Mouse (Mus musculus): ENCODE results near the gene Ddn.
A peak's percentile ranks its signal among the peaks of the same experiment; 100 is the strongest.
"Not testable (repeated sequence)": the region's sequence is repeated elsewhere in the genome, so short reads cannot be mapped to it uniquely, and the experiment has no call there.

Ddn gene

DNA sequence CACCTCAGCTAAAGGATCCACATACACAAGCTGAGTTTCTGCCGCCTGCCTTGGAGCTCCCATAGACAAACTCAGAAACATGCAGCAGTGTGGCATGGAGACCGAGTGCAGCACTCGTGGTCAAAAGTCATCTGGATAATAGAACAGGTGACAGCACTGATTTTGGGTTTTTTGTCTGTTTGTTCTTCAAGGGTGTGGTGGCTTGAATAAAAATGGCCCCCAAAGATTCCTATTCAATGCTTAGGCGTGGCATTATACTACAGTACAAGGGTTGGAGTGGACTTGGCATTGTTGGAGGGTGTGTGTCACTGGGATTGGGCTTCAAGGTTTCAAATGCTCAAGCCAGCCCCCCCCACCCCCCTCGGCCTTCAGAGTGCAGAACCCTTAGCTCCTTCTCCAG, 12.9 kb upstream of the Ddn start:
- H3K4me1 ChIP-seq (replicated peaks; ENCODE audit: low read depth, low read length), result peaks cover 50% of the 10 kb centered on the region
- no peaks in the 10 kb centered on the region for H3K9me3 ChIP-seq (ENCODE audit: low read length)
- no peak for TF ChIP-seq CTCF (conservative IDR thresholded peaks at IDR 0.05; ENCODE audit: low read length)
- no peak for TF ChIP-seq NANOG (IDR thresholded peaks at IDR 0.05; ENCODE audit: borderline replicate concordance, low read length)
- TF ChIP-seq POU5F1 (IDR thresholded peaks at IDR 0.05; ENCODE audit: borderline replicate concordance, low read length), result no peak
- H3K4me3 ChIP-seq (replicated peaks; ENCODE audit: low read length), result peak overlapping the region; percentile 23; the same call in 1 of the 2 replicates
- peaks cover 54% of the 10 kb centered on the region for H3K36me3 ChIP-seq (ENCODE audit: insufficient read depth, low read length)
- H3K27me3 ChIP-seq (ENCODE audit: insufficient read depth, low read length), result no peaks in the 10 kb centered on the region

DNA sequence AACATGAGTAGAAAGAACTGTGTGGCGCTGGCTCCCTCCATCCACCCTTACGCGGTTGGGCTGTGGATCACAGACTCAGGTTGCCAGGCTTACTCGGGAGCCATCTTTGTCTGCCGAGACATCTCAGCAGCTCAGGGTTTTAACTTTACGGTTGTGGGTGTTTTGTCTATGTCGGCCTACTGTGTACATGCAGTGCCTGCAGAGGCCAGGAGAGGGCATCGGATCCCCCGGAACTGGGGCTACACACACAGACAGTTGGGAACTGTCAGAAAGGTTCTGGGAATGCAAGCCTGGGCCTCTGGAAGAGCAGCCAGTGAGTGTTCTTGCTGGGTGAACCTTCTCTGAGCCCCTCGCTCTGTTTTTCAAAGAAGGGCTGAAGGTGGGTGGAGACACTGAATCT, 12.1 kb upstream of the Ddn start:
- no peak overlapping the region for H3K4me3 ChIP-seq (replicated peaks; ENCODE audit: low read length)
- H3K36me3 ChIP-seq (ENCODE audit: insufficient read depth, low read length), result peaks cover 53% of the 10 kb centered on the region
- no peaks in the 10 kb centered on the region for H3K9me3 ChIP-seq (ENCODE audit: low read length)
- TF ChIP-seq NANOG (IDR thresholded peaks at IDR 0.05; ENCODE audit: borderline replicate concordance, low read length) (no peak), POU5F1 (IDR thresholded peaks at IDR 0.05; ENCODE audit: borderline replicate concordance, low read length) (no peak), CTCF (conservative IDR thresholded peaks at IDR 0.05; ENCODE audit: low read length) (peak; percentile 95)
- H3K4me1 ChIP-seq (replicated peaks; ENCODE audit: low read depth, low read length), result peaks cover 42% of the 10 kb centered on the region
- no peaks in the 10 kb centered on the region for H3K27me3 ChIP-seq (ENCODE audit: insufficient read depth, low read length)

DNA sequence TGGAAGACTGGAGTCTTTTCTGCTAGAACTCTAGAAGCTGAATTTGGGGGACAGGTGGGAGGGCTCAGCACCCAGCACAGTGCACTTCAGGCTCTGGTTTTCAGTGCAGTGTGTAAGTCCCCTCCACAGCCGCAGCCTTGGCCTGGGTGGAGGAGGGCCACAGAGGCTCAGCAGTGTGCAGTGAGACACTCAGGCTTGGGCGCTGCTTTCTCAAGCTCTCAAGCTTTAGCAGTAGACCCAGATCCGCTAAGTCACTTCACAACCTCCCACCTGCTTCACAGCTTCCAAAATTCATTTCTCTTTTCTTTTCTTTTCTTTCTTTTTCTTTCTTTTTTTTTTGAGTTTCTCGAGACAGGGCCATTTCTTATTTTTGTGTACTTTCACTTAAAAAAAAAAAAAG, 11.6 kb upstream of the Ddn start:
- H3K4me1 ChIP-seq (replicated peaks; ENCODE audit: low read depth, low read length), result peaks cover 41% of the 10 kb centered on the region
- H3K9me3 ChIP-seq (ENCODE audit: low read length), result no peaks in the 10 kb centered on the region
- H3K4me3 ChIP-seq (replicated peaks; ENCODE audit: low read length), result no peak overlapping the region
- TF ChIP-seq CTCF (conservative IDR thresholded peaks at IDR 0.05; ENCODE audit: low read length), result no peak
- peaks cover 54% of the 10 kb centered on the region for H3K36me3 ChIP-seq (ENCODE audit: insufficient read depth, low read length)
- no peaks in the 10 kb centered on the region for H3K27me3 ChIP-seq (ENCODE audit: insufficient read depth, low read length)

DNA sequence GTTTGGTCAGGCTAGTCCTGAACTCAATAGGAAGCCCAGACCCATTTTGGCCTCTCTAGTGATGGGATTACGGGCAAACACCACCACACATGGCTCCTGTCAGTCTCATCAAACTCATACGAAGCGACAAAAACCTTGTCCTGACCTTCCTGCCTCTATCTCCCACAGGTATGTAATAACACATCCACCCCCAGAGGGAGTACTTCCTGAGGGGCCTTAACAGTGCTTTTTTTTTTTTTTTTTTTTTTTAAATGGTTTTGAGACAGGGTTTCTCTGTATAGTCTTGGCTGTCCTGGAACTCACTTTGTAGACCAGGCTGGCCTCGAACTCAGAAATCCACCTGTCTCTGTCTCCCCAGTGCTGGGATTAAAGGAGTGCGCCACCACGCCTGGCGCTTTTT, 8.9 kb upstream of the Ddn start:
- TF ChIP-seq POU5F1 (IDR thresholded peaks at IDR 0.05; ENCODE audit: borderline replicate concordance, low read length) (no peak), CTCF (conservative IDR thresholded peaks at IDR 0.05; ENCODE audit: low read length) (no peak), NANOG (IDR thresholded peaks at IDR 0.05; ENCODE audit: borderline replicate concordance, low read length) (no peak)
- Histone ChIP-seq H3K36me3 (ENCODE audit: insufficient read depth, low read length) (peaks cover 58% of the 10 kb centered on the region), H3K4me1 (replicated peaks; ENCODE audit: low read depth, low read length) (peaks cover 42% of the 10 kb centered on the region), H3K27me3 (ENCODE audit: insufficient read depth, low read length) (no peaks in the 10 kb centered on the region), H3K9me3 (ENCODE audit: low read length) (no peaks in the 10 kb centered on the region), H3K4me3 (replicated peaks; ENCODE audit: low read length) (no peak overlapping the region)

DNA sequence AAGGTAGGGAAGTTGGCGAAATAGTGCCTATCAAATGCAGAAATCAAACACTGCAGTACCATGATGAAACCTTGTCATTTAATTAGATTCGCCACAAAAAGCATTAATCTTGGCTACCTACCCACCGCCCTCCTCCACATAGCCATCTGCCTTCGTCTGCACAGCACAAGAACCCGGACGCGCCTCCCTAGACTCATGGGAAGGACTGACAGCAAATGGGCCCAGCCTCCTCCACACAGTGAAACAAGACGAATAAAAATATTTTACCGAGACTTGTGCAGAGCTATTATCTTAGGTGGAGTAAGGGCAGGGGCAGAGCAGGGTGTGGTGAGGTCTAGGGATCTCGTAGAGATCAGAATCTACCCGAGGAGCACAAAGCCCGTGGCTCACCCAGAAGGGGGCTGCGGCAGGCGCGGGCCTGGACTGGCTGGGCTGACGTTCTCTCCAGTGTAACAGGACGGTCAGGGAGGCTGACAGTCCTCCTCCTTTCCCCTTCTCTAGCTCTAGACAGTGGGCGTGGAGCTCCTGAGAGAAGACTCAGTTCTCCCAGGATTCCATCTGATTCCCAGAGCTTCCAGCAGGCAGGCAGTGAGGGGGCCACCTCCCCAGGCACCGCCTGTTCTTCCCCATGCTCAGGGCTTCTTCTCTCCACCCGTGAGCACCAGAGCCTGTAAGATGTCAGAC, 3.6 kb upstream of the Ddn start:
- TF ChIP-seq NANOG (IDR thresholded peaks at IDR 0.05; ENCODE audit: borderline replicate concordance, low read length), result no peak
- TF ChIP-seq CTCF (conservative IDR thresholded peaks at IDR 0.05; ENCODE audit: low read length), result no peak
- TF ChIP-seq POU5F1 (IDR thresholded peaks at IDR 0.05; ENCODE audit: borderline replicate concordance, low read length), result no peak
- H3K27me3 ChIP-seq (ENCODE audit: insufficient read depth, low read length), result peaks cover 22% of the 10 kb centered on the region
- H3K4me1 ChIP-seq (replicated peaks; ENCODE audit: low read depth, low read length), result peaks cover 33% of the 10 kb centered on the region

DNA sequence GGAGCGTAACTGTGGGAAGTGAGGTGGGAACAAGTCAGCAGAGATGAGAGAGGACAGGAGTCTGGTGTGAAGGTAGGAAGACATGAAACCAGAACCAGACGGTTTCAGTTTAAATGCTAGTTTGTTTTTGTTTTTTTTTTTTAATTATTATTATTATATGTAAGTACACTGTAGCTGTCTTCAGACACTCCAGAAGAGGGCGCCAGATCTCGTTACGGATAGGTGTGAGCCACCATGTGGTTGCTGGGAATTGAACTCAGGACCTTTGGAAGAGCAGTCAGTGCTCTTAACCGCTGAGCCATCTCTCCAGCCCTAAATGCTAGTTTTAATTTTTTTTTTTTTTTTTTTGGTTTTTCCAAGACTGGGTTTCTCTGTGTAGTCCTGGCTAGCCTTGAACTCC, 922 bp upstream of the Ddn start:
- H3K9me3 ChIP-seq (ENCODE audit: low read length); H3K4me3 ChIP-seq (replicated peaks; ENCODE audit: low read length): not testable (repeated sequence)
- TF ChIP-seq CTCF (conservative IDR thresholded peaks at IDR 0.05; ENCODE audit: low read length), result peak; percentile 13

More for the DNA sequence above, 3.6 kb upstream of the Ddn start:
- no peaks in the 10 kb centered on the region for H3K9me3 ChIP-seq (ENCODE audit: low read length)
- peak overlapping the region; percentile 37; the same call in 1 of the 2 replicates for H3K4me3 ChIP-seq (replicated peaks; ENCODE audit: low read length)
- H3K36me3 ChIP-seq (ENCODE audit: insufficient read depth, low read length), result peaks cover 54% of the 10 kb centered on the region

DNA sequence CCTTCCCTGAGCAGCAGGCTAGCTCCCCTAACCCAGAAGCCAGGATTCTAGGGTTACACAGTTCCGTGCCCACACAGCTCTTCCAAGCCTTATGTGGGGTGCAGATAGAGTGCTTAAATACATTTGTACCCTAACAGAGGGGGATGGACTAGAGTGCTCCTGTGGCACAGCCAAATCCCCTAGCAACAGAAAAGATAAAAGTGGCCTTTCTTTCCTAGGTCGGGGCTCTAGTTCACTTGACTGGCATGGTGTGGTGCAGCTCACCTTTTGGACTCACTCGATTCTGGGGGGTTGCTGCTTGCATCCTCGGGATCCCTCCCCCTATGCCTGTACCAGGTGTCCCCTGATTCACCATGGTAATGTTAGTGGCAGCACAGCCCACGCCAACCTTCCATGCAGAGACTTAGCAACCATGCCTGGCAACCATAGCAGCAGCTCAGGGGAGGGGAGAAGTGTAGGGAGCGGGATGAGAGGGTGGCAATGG, 597 bp downstream of the Ddn start:
- TF ChIP-seq POU5F1 (IDR thresholded peaks at IDR 0.05; ENCODE audit: borderline replicate concordance, low read length) (no peak), NANOG (IDR thresholded peaks at IDR 0.05; ENCODE audit: borderline replicate concordance, low read length) (no peak), CTCF (conservative IDR thresholded peaks at IDR 0.05; ENCODE audit: low read length) (no peak)

More for the DNA sequence above, 922 bp upstream of the Ddn start:
- Histone ChIP-seq H3K36me3 (ENCODE audit: insufficient read depth, low read length) (peaks cover 38% of the 10 kb centered on the region), H3K27me3 (ENCODE audit: insufficient read depth, low read length) (peaks cover 48% of the 10 kb centered on the region), H3K4me1 (replicated peaks; ENCODE audit: low read depth, low read length) (peaks cover 50% of the 10 kb centered on the region)

DNA sequence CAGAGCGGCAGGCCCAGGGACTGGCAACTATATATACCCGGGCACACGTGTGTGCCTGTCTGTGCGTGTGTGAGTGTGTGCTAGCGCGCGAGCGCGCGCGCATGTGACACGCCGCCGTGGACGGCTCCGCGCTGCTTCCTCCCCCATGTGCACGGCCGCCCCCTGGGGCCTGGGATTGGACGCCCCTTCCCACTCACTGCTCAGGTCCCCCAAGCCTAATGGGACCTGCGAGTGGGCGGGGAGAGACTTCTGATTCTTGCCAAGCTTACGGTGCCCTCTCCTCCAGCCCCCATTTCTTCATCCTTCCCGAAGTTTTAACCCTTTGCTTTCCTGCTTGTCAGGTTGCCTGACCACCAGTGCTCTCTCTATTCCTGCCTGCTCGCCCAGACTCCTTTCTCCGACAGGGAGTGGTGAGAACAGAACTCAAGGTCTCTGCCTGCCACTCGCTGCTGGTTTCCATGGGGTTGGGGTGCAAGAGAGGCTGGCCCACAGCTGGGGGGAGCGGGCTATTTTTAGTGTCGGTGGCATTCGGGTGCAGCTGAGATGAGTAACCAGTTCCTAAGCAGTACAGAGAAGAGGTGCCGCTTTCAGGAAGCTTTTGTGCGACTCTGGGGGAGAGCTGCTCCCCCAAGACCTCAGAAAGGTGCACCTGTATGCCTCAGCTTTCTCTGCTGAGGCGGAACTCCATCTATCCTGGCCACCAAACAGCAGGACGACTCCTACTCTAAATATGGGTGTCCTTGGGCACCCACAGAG, 1.2 kb downstream of the Ddn start:
- peaks cover 70% of the 10 kb centered on the region for H3K27me3 ChIP-seq (ENCODE audit: insufficient read depth, low read length)
- peaks cover 58% of the 10 kb centered on the region for H3K4me1 ChIP-seq (replicated peaks; ENCODE audit: low read depth, low read length)
- TF ChIP-seq CTCF (conservative IDR thresholded peaks at IDR 0.05; ENCODE audit: low read length), result no peak
- TF ChIP-seq POU5F1 (IDR thresholded peaks at IDR 0.05; ENCODE audit: borderline replicate concordance, low read length), result no peak
- no peak for TF ChIP-seq NANOG (IDR thresholded peaks at IDR 0.05; ENCODE audit: borderline replicate concordance, low read length)
- peaks cover 18% of the 10 kb centered on the region for H3K36me3 ChIP-seq (ENCODE audit: insufficient read depth, low read length)
- peak overlapping the region; percentile 67 for H3K4me3 ChIP-seq (replicated peaks; ENCODE audit: low read length)
- H3K9me3 ChIP-seq (ENCODE audit: low read length), result no peaks in the 10 kb centered on the region

More for the DNA sequence above, 597 bp downstream of the Ddn start:
- peak overlapping the region; percentile 67; the same call in 1 of the 2 replicates for H3K4me3 ChIP-seq (replicated peaks; ENCODE audit: low read length)
- peaks cover 24% of the 10 kb centered on the region for H3K36me3 ChIP-seq (ENCODE audit: insufficient read depth, low read length)
- H3K9me3 ChIP-seq (ENCODE audit: low read length), result no peaks in the 10 kb centered on the region
- H3K4me1 ChIP-seq (replicated peaks; ENCODE audit: low read depth, low read length), result peaks cover 58% of the 10 kb centered on the region
- H3K27me3 ChIP-seq (ENCODE audit: insufficient read depth, low read length), result peaks cover 63% of the 10 kb centered on the region
